Mouse (Mus musculus) urinary bladder, adult 18-20 months (tissue): ENCODE data around the gene Eif4a2.

Experiments used
- DNase-seq, 2 experiments: peaks; one replicate each; pipeline ENCODE4 v3.0.0; 2022; ENCODE audit warnings: low spot score in 2 of 2, mixed read lengths in 2 of 2

The Eif4a2 gene

DNA sequence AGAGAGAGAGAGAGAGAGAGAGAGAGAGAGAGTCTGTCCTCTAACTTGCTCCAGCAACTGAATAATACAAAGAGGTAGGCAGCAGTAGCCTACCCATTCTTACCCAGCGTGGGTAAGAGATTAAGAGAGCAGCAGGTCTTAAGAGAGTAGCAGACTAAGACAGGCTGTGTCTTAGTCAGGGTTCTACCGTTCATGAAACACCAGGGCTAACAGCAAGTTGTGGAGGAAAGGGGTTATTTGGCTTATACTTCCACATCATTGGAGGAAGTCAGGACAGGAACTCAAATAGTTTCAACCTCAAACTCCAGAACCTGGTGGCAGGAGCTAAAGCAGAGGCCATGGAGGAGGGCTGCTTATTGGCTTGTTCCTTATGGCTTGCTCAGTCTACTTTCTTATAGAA is 3.4 kb upstream of the Eif4a2 start:
- no peak for DNase-seq

GRCm38 (mm10) chr16:23106121-23106520 is 1.1 kb upstream of the Eif4a2 start:
- no peak for DNase-seq

DNA sequence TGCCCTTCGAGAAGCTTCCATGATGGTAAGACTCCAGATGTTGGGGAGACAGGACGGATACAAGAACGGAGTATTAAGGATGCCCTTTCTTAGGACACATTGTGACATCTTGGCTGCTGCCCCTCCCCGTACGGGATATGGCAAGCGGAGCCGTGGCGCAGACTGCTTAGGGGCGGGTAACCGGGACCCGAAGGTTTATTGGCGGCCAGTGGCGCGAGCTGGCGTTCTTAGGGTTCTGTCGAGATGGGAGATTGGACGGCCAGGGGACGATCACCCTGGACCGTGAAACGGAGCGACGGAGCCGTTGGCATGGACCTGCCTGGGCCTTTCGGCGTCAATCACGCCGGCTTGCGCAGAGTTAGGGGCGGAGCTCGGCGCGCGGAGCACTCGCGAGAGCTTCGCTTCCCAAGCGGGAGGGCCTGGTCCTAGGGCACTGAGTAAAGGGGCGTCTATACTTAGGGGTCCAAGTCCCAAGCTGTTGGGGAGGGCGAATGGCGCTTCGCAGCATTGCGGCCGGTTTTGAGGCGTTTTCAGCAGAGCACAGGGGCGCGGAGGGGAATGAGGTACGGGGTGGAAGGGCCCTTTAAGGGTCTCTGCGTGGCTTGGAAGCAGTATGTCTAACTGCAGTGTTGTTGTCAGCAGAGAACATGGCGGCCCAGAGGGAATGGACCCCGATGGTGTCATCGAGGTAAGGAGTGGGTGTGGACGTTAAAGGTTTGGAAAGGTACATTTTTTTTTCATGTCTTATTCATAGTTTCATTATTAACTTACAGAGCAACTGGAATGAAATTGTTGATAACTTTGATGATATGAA is 909 bp downstream of the Eif4a2 start:
- DNase-seq, result peak; percentile 71 to 82

DNA sequence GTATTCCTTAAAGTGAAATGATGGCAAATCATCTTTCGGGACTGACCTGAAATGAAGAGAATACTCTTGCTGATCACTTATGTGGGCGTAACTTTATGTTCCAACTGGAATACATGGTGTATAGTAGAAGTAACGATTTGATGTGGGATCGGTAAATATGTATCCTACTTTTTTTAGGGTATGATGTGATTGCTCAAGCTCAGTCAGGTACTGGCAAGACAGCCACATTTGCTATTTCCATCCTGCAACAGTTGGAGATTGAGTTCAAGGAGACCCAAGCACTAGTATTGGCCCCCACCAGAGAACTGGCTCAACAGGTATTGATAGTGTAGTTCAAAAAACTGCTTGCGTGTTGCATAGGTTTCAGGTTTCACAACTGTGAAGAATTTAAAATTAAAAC is 1.7 kb downstream of the Eif4a2 start:
- no peak for DNase-seq

DNA sequence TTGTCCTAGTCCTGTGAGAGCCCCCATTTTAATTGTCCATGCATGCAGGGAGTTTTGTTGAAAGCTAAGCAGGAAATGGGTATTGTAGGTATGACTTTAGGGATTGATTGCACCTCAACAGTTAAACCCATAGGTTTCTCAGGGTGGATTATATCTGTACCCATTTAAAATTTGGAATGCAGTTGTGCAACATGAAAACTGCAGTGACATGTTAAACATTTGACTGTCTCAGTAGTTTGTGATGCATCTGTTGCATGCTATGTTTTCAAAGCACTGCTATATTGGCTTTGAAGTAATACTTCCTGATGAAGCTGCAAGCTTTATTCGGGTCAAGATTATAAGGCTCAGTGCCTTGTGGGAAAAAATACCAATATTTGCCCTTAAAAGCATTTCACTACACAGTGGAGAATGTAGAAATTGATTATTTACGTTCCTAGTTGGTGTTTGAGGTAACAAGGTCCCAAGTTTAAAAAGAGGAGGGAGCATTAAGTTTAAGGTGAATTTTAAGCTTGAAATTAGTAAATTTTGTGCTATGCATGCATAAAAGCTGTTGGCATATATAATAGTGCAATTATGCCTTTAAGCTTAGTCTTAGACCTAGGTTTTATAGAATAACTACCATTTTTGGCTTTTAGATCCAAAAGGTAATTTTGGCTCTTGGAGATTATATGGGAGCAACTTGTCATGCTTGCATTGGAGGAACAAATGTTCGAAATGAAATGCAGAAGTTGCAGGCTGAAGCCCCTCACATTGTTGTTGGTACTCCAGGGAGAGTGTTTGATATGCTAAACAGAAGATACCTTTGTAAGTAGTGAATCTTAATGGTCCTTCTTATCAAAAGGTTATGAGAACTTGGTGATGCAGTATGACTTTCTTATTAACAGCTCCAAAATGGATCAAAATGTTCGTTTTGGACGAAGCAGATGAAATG is 2.4 kb downstream of the Eif4a2 start:
- no peak for DNase-seq

DNA sequence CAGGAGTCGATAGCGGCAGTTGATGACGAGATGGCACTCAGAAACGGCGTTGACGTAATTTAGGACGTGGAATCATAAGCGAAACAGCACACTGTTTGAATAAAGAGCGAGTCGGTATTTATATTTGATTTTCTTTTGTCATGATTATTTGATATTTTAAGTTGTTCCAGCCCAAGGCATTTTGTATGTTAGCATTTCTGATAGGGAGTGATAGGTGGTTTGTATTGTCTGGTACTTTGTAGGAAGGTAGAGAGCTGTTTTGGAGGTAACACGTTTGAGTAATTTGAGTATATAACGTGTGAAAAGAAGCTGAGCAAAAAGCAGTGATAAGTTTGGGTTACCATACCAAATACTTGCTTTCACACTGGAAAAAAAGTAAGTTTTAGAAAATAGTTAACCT is 5.1 kb downstream of the Eif4a2 start:
- DNase-seq, result no peak

- DNase-seq, result no peak
Measured at GRCm38 (mm10) chr16:23112861-23113435, 5.7 kb downstream of the Eif4a2 start.

- no peak for DNase-seq
Measured at GRCm38 (mm10) chr16:23113903-23114302, 6.7 kb downstream of the Eif4a2 start.

DNA sequence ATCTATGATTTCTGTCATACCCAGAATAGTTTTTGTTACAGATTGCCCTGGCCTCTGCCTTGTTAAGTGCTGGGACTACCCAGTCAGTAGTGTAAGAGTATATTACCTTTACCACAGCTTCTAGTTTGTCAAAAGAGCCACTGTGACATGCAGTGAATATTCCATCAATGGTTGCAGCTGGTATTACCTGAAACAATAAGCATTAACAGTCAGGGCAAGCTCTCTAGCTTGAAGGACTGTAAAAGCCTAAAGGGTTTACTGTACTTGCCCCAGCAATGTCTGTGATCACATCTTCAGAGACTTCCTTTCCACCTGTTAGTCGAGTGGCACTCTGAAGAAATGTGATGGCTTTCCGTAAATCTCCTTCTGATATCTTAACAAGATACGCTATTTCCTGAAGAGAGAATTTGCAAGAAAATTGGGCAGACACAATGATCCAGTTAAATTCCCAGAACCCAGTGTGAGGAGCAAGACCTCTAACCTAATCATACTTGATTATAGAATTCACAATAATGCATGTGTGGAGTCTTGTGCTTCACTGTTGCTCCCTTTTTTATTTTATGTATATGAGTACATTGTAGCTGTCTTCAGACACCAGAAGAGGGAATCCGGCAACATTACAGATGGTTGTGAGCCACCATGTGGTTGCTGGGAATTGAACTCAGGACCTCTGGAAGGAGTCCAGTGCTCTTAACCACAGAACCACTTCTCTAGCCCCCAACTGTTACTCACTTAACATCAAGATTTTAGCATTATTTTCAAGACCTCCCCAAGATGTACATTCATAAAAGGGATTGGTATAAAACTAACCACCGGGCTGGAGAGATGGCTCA is 7.3 kb downstream of the Eif4a2 start:
- DNase-seq, result no peak

- no peak for DNase-seq
Measured at GRCm38 (mm10) chr16:23115486-23115885, 8.2 kb downstream of the Eif4a2 start.

DNA sequence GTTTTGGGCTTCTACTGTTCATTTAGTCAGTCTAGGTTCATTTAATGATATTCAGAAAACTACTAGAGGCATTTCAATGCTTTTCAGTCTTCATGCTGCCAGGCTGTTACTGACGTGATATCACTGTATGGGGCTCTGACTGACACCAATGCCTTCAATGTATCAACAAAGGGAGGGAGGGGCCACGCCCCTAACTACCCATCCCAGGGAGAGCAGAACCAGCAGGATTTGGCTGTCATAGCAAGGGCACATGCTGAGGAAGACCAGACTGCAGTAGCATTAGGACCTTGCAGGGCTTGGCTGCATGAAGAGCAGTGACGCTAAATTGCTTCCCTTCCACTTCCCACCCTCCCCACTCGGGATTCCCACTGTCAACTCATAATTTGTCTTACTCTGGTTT is 9.9 kb downstream of the Eif4a2 start:
- no peak for DNase-seq

GRCm38 (mm10) chr16:23122446-23122845 is 15.2 kb downstream of the Eif4a2 start:
- no peak for DNase-seq

DNA sequence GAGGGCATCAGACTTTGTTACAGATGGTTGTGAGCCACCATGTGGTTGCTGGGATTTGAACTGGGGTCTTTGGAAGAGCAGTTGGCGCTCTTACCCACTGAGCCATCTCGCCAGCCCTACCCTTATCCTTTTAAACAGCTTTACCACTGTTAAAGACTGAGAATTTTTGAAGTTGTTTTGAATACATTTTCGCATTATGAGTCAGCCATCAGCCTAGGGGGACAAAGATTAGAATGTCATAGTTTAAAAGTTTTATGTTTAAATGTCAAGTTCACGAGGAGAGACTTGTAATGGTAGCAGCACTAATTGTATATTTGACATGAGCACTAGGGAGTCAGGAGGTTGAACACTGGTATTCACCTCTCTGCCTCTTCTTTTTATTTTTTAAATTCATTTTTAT is 15.9 kb downstream of the Eif4a2 start:
- DNase-seq, result no peak

GRCm38 (mm10) chr16:23124398-23124797 is 17.2 kb downstream of the Eif4a2 start:
- no peak for DNase-seq

DNA sequence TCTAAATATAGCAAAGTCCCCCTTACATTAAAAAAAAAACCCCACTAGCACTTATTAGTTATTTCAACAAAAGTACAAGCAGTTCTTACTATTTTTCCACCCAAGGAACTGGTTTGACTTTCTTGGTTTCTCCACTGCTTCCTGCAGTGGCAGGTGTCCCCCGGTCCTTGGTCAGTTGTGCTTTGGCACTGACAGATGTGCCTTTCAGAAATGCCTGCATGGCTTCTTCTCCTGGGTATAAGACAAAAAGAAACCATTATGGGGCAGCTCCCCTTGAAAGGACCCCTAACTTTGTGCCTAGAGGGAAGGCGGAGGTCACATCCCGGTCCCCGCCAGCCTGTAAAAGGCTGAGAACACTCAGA is 20.0 kb downstream of the Eif4a2 start:
- DNase-seq, result no peak

DNA sequence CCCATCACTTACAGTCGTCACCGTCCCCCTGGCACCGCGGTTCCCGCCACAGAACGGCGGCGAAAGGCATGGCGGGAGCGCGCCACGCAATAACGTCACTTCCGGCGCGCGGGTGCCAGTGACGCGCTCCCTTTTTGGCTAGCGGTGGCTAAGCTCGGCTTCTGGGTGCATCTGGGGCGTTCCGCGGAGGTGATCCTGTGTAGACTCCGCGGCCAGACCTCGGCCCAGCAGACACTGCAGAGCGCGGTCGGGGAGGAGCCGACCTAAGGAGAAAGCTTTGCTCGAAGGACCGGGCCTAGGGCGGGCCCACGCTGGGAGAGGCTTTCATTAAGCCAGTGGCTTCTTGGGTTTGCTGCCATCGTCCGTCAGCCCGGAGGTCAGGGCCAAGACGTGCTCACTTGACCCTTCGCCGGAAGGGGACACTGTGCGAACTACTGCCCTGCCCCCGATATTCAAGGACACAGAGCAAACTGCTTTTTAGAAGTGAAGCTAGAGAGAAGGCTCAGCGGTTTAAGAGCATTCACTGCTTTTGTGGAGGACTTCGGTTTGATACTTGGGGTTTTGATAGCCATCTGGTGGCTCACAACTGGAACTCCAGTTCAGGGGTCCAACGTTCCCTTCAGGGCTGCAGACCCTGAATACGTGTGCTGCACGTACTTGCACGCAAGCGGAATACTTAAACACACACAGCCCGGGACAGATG is 20.6 kb downstream of the Eif4a2 start, which contains the start of gene Rfc4:
Gene Rfc4, minus strand, starts transcription at position 65 of the 703 bp plus-strand sequence.
- peak; percentile 85 to 87 for DNase-seq

DNA sequence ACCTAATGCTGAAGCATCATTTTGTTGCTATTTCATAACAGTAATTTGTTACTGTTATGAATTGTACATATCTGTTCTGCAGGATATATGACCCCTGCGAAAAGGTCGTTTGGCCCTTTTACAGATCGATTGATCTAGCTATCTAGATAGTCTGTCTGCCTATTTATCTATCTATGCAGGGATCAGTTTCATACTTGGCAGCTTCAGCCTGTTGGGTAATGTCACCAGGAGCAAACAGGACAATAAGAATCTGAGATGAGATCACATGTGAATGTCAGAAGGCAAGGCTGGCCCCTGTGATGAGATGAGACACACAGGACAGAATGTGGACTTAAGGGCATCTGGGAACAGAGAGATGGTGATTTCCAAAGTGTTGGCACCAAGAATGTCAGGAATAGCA is 23.1 kb downstream of the Eif4a2 start:
- DNase-seq, result no peak

DNA sequence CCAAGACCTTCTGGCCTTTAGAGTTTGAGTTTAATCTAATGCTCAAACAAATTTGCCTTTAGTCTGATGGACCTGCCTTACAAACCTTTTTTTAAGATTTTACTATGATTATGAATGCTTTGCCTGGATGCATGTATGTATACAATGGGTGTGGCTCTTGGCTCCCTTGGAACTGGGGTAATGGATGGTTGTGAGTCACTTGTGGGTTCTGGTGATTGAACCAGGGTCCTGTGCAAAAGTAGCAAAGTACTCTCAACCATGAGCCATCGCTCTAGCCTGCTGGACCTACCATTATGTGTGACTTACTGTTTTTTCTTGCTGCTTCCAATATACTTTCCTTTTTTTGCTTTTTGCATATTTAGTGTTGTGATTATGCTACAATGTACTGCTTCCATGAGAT is 25.1 kb downstream of the Eif4a2 start:
- DNase-seq, result no peak

DNA sequence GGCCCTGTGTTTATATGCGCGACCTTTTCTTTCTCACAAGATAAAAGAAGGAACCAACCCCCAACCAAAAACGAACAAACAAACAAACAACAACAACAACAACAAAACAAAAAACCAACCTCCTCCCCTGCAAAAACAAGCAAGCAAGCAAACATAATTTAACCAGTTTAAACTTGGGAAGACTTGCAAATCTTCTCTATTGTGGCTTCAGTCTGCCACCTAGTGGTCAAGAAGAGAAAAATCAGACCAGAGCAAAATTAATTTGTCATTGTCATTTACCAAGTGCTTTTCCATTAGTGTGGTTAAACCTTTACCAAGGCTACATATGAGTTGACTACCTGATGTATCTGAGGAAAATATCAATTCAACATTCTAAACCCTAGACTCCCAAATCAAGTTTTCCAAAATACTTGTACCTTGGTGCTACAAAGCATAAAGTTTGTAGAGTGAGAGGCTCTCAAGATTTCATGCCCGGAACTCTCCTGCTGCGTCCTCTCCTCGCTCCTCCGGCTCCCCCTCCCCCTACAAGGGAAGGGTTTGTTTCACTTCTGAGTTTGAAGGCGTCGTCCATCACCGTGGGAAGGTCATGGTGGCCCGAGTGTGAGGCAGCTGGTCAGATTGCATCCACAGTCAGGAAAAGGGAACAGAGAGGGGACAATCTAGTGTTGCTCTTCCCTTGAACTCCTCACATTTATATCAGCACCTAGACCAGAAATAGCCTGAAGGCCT is 28.3 kb downstream of the Eif4a2 start:
- no peak for DNase-seq

DNA sequence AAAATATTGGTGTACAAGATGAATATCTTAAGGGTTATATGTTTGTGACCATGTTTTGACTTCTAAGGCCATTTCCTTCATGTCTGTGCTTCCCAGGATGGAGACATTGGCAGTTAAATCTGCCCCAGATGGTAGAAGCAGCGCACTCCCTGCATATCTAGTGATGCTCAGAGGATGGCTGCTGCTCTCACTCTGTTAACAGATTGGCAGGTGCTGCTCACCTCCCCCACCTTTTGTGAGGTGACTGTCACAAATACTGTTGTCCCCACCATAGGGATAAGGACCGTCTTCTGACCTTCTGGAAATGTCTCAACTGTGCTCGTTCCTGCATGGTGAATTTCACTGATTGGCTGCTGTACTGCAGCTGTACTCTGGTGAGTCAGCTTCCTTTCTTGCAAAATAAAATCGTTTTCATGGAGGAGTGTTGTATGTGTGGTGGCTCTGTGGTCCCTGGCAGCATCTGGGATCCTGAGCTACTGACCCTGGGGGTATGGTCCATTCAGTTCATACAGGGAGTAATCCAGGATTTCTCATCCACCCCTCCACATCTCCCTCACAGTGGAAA is 29.2 kb downstream of the Eif4a2 start:
- no peak for DNase-seq
